Mouse (Mus musculus) liver, embryonic 14.5 days (tissue): ENCODE measurements around the gene Rabggta. TPM values are rescaled to one million over a fixed set of nuclear protein-coding genes. Genes with fewer than 3 reads are reported as not detected.

Experiments
- ATAC-seq: fragments of 200-750 bp; cut with Nextera tagmentation; 2 replicates; pipeline ENCODE4 v1.8.0; 2017; ENCODE audit warnings: moderate number of reproducible peaks, mild to moderate bottlenecking, moderate library complexity; ENCODE audit not compliant: insufficient read depth
- DNase-seq, 3 experiments: peaks; one replicate each; pipeline ENCODE4 v3.0.0-alpha.2; 2012 to 2013; ENCODE audit warnings: low read depth in 3 of 3, low spot score in 3 of 3
- H3K27ac ChIP-seq: fragments of 300-500 bp; sonication (generic); 2 replicates; pipeline ENCODE4 v1.5.1; 2014; ENCODE audit warnings: moderate library complexity, mild to moderate bottlenecking, control low read depth, inconsistent platforms
- H3K27me3 ChIP-seq: fragments of 300-500 bp; sonication (generic); 2 replicates; pipeline ENCODE4 v1.6.1; 2014; ENCODE audit warnings: mild to moderate bottlenecking, low read length, moderate library complexity; ENCODE audit not compliant: control insufficient read depth, insufficient read depth
- H3K36me3 ChIP-seq: fragments of 300-500 bp; sonication (generic); replicated peaks from 2 replicates; pipeline ENCODE4 v1.6.1; 2014; ENCODE audit warnings: low read depth; ENCODE audit not compliant: control insufficient read depth, insufficient read depth
- H3K4me1 ChIP-seq, 2 experiments: fragments of 200-500 bp in 1 of 2; fragments of 300-500 bp in 1 of 2; sonication (generic) in 1 of 2; replicated peaks; 2 replicates each; pipeline ENCODE4 v1.6.1; 2012 to 2014; ENCODE audit warnings: antibody characterized with exemption in 1 of 2, inconsistent platforms in 1 of 2, low read length in 1 of 2; ENCODE audit not compliant: control insufficient read depth in 2 of 2, insufficient read depth in 2 of 2
- H3K4me2 ChIP-seq: fragments of 300-500 bp; sonication (generic); 2 replicates; pipeline ENCODE4 v1.6.1; 2014; ENCODE audit warnings: low read depth, mild to moderate bottlenecking, control low read depth, moderate library complexity
- H3K4me3 ChIP-seq, 2 experiments: fragments of 200-500 bp in 1 of 2; fragments of 300-500 bp in 1 of 2; sonication (generic) in 1 of 2; 2 replicates each; pipeline ENCODE4 v1.5.1; 2012 to 2014; ENCODE audit warnings: low read depth in 2 of 2, low read length in 2 of 2, mild to moderate bottlenecking in 2 of 2, control low read depth in 1 of 2, inconsistent platforms in 1 of 2, moderate library complexity in 1 of 2; ENCODE audit not compliant: insufficient read depth in 1 of 2
- H3K9ac ChIP-seq: fragments of 300-500 bp; sonication (generic); replicated peaks from 2 replicates; pipeline ENCODE4 v1.6.1; 2014; ENCODE audit warnings: mild to moderate bottlenecking, control low read depth, moderate library complexity
- H3K9me3 ChIP-seq: fragments of 300-500 bp; sonication (generic); 2 replicates; pipeline ENCODE4 v1.6.1; 2016; ENCODE audit warnings: low read length, mixed read lengths; ENCODE audit not compliant: control insufficient read depth
- CTCF ChIP-seq: IDR thresholded peaks from 2 replicates; pipeline ENCODE4 v1.5.1; 2016; ENCODE audit warnings: antibody characterized with exemption, low read depth, control low read depth
- EP300 ChIP-seq: IDR thresholded peaks from 2 replicates; pipeline ENCODE4 v1.6.1; 2016; ENCODE audit warnings: antibody characterized with exemption, low read depth
- WGBS: fragments of 180-500 bp; shearing (Covaris S2); extraction: QIAGEN DNeasy Blood & Tissue Kit; methylation state at CpG from one replicate; pipeline ENCODE4 v1.1.7; 2014; ENCODE audit not compliant: insufficient replicate concordance; 5-methylcytosine and 5-hydroxymethylcytosine counted together
- polyA plus RNA-seq, 2 experiments: library from polyadenylated mRNA; depleted of rRNA in 1 of 2; stranded (reverse) in 1 of 2; unstranded in 1 of 2; fragments of >200 nt; fragmentation: Nextera tagmentation in 1 of 2; extraction: Ambion mirVana in 1 of 2; gene quantifications; 2 replicates each; pipeline versions ENCODE4 v1.2.1 to v1.2.3; 2012 to 2014

Gene Rabggta
- polyA plus RNA-seq (2012; rRNA removed), result 10.9 and 12.8 TPM in 2 replicates
- 7.4 and 8.1 TPM in 2 replicates for polyA plus RNA-seq (2014; fragmentation: Nextera tagmentation; extraction: Ambion mirVana)

DNA sequence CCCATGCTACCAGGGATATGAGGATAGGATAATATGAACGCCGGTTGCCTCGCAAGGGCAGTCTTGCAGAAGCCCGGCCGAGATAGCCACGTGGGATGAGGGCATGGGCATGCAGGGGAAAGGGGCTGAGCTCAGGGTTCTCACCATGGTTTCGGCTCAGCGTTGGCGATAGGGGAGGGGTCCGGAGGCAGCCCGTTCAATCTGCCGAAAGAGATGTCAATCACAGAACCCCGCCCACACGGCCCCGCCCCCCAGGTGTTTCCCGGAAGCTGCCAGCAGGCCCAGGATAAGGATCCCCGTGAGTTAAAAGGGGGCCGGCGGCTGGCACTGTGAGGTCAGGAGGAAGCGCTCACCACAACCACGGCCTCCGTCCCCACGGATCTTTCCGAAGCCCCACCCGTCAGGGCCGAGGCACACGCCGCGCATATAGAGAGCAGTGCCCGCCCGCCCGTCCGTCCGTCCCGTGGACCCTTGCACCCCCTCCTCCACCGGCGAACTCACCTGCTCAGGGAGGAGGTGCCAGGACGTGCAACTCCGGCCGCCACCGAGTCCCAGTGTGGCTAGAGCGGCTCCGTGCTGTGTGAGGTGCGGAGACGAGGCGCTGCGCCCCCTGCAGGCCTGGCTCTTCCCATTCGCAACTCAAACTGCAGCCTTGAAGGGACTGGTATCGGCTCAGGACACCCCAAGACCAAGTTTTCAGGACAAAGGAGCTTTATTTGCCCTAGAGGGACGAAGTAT is at the start of gene Rabggta:
Rabggta (minus strand) TSS at position 564 of the 738 bp plus-strand sequence.
- Histone ChIP-seq H3K9me3 (no peaks in the 10 kb centered on the region), H3K4me2 (peak within 1 kb of the TSS; percentile 82), H3K27me3 (no peaks in the 10 kb centered on the region), H3K9ac (peak within 1 kb of the TSS; percentile 72), H3K36me3 (no peaks in the 10 kb centered on the region), H3K4me1 (peaks cover 20 to 21% of the 10 kb centered on the region in 2 experiments; a peak in 3 of 4 replicates), H3K27ac (peak within 1 kb of the TSS; percentile 33), H3K4me3 (peak within 1 kb of the TSS; percentile 79)
- ATAC-seq, result peak; percentile 92
- WGBS, result under 1% methylated on average over 47 of the region's 50 CpGs
- DNase-seq, result peak; percentile 85 to 86 (median 85)
- TF ChIP-seq EP300 (no peak), CTCF (peak; percentile 99)

DNA sequence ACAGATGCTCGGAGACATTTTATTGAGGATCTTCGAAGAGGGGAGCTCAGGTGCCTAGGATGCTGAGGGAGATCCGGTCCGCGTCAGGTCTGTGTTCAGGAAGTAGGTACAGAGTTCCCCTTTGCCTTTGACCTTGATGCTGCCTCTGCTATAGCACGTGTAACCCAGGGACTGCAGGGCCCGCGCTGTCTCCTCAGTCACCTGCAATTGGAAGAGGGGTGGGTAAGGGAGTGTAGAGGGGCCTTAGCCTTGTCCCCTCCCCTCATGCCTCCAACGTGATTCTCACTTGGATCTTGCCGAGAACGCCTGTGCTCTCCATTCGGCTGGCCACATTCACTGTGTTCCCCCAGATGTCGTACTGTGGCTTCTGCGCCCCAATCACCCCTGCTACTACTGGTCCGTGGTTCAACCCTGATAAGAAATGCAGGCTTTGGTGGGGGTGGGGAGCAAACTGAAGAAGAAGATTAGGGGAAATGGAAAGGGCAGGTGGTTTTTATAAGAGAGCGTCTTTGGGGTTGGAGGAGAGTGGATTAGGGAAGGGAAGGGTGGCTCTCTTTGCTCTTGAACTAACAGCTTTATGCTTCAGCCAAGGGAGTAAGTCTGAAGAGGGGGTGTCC is 47.1 kb upstream of the Rabggta start:
- ATAC-seq (peak; percentile 75), DNase-seq (peak in 1 of 3 experiments; percentile 45)
- Histone ChIP-seq H3K27ac (no peak overlapping the region), H3K4me1 (peaks cover 9 to 28% of the 10 kb centered on the region in 2 experiments), H3K9ac (no peak overlapping the region), H3K4me3 (no peak overlapping the region), H3K9me3 (no peaks in the 10 kb centered on the region), H3K27me3 (peaks cover 6% of the 10 kb centered on the region; the same call in 1 of the 2 replicates), H3K36me3 (no peaks in the 10 kb centered on the region), H3K4me2 (peak overlapping the region; percentile 32)
- TF ChIP-seq CTCF (no peak), EP300 (peak; percentile 30; the same call in 1 of the 2 replicates)
- WGBS, result 26% methylated on average over 16 of the region's 16 CpGs

DNA sequence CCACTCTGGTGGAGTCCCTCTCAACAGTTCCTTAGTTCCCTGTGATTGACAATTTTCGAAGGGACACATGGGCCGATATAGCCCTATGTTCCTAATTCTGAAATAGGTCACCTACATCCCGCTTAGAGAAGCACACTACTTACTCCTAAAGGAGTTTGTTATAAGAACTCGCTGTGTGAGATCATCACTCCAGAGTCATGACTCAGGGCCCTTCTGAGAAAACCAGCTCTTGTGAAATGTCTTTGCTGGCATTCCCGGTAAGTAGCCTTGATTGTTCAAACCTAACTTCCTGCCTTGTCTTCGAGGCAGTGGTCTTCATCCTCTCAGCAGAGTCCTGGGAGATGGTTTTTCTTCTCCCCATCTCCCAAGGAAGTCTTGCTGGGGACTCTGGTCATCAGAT is 46.5 kb upstream of the Rabggta start:
- 74% methylated on average over 6 of the region's 6 CpGs for WGBS
- no peak overlapping the region for H3K27ac ChIP-seq
- H3K4me1 ChIP-seq, result peaks cover 9 to 31% of the 10 kb centered on the region in 2 experiments
- no peaks in the 10 kb centered on the region for H3K36me3 ChIP-seq
- H3K4me3 ChIP-seq, result no peak overlapping the region
- no peaks in the 10 kb centered on the region for H3K9me3 ChIP-seq
- H3K9ac ChIP-seq, result no peak overlapping the region
- TF ChIP-seq EP300 (no peak), CTCF (no peak)
- peaks cover 6% of the 10 kb centered on the region; the same call in 1 of the 2 replicates for H3K27me3 ChIP-seq
- ATAC-seq (no peak), DNase-seq (no peak)
- peak overlapping the region; percentile 32; the same call in 1 of the 2 replicates for H3K4me2 ChIP-seq

DNA sequence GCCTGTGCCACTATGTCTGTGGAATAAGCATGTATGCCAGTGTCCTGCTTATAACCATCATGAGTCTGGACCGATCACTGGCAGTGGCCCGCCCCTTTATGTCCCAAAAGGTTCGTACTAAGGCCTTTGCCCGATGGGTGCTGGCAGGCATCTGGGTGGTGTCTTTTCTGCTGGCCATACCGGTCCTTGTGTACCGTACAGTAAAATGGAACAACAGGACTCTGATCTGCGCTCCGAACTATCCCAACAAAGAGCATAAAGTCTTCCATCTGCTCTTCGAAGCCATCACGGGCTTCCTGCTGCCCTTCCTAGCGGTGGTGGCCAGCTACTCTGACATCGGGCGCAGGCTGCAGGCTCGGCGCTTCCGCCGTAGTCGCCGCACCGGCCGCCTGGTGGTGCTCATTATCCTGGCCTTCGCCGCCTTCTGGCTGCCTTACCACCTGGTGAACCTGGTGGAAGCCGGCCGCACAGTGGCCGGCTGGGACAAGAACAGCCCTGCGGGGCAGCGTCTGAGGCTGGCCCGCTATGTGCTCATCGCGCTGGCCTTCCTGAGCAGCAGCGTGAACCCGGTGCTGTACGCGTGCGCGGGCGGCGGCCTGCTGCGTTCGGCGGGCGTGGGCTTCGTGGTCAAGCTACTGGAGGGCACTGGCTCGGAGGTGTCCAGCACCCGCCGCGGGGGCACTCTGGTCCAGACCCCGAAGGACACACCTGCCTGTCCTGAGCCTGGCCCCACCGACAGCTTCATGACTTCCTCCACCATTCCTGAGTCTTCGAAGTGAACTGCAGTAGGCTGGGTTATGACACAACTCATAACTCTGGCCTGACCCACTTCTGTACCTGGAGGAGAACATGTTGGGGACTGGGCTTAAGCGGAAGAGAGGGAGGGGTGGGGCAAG is 45.7 kb upstream of the Rabggta start:
- peak; percentile 22; the same call in 1 of the 2 replicates for ATAC-seq
- H3K27me3 ChIP-seq, result peaks cover 13% of the 10 kb centered on the region
- WGBS, result 14% methylated on average over 52 of the region's 52 CpGs
- no peak overlapping the region for H3K9ac ChIP-seq
- H3K4me2 ChIP-seq, result peak overlapping the region; percentile 66
- H3K27ac ChIP-seq, result no peak overlapping the region
- peaks cover 9 to 31% of the 10 kb centered on the region in 2 experiments for H3K4me1 ChIP-seq
- H3K9me3 ChIP-seq, result no peaks in the 10 kb centered on the region
- TF ChIP-seq EP300 (no peak), CTCF (peak; percentile 68)
- peak overlapping the region; percentile 7 to 37 for H3K4me3 ChIP-seq
- DNase-seq, result no peak
- H3K36me3 ChIP-seq, result no peaks in the 10 kb centered on the region
